Mouse (Mus musculus): ENCODE measurements around the gene Treml4.

DNA sequence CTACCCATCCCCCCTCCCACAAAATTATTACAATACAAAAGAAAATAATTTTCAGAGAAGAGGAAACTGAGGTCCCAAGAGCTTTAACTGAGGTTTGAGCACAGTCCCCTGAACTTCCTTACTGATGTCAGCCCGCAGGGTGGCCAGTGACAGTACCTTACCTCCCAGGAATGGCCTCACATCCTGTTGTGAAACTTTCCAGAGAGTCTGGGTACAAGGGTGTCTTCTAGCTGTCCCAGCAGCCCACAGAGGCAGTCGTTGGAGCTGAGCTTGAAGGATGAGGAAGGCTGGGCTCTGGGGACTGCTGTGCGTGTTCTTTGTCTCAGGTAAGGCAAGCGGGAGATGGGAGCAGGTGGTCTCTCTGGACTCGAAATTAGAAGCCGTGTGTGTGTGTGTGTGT lies 31.6 kb upstream of the Treml4 start, which contains the start of gene Trem1:
- TF ChIP-seq POLR2A (IDR thresholded peaks at IDR 0.05; ENCODE audit: insufficient read length, low read depth): no peak
- TF ChIP-seq CEBPB (IDR thresholded peaks at IDR 0.05; ENCODE audit: insufficient read depth, poor library complexity, severe bottlenecking): no peak
- TF ChIP-seq MAX (IDR thresholded peaks at IDR 0.05; ENCODE audit: low read depth): no peak
- TF ChIP-seq MYOD1 (IDR thresholded peaks at IDR 0.05; ENCODE audit: control insufficient read depth in 1 of 3, insufficient read length in 2 of 3, low read depth in 2 of 3): no peak
- no peak for TF ChIP-seq TCF12 (IDR thresholded peaks at IDR 0.05; ENCODE audit: insufficient read depth, poor library complexity, severe bottlenecking)
- no peak for TF ChIP-seq POLR2AphosphoS2 (IDR thresholded peaks at IDR 0.05; ENCODE audit: insufficient read length, low read depth)
- no peak for TF ChIP-seq MYOG (IDR thresholded peaks at IDR 0.05; ENCODE audit: control insufficient read depth in 1 of 3, insufficient read depth in 1 of 3, insufficient read length in 2 of 3, low read depth in 2 of 3)
- TF ChIP-seq USF1 (IDR thresholded peaks at IDR 0.05; ENCODE audit: low read depth): no peak
- TF ChIP-seq SRF (IDR thresholded peaks at IDR 0.05; ENCODE audit: control insufficient read depth, insufficient read length, low read depth): no peak
- no peak for TF ChIP-seq E2F4 (IDR thresholded peaks at IDR 0.05; ENCODE audit: insufficient read depth)
